Mouse (Mus musculus) small intestine, adult 10 weeks (tissue): ENCODE measurements around the gene Brca2. TPM values are rescaled to one million over a fixed set of nuclear protein-coding genes. Genes with fewer than 3 reads are reported as not detected.

Experiments used
- polyA plus RNA-seq: library from polyadenylated mRNA; stranded (reverse); fragments of 350-450 nt; fragmentation: Illumina TruSeq; extraction: RNeasy Lipid Tissue Mini Kit (QIAGEN cat#74804); gene quantifications from one replicate; pipeline ENCODE4 v1.2.3, GENCODE M21; 2014; ENCODE audit warnings: low replicate concordance

Gene Brca2
- polyA plus RNA-seq = 2.8 TPM

DNA sequence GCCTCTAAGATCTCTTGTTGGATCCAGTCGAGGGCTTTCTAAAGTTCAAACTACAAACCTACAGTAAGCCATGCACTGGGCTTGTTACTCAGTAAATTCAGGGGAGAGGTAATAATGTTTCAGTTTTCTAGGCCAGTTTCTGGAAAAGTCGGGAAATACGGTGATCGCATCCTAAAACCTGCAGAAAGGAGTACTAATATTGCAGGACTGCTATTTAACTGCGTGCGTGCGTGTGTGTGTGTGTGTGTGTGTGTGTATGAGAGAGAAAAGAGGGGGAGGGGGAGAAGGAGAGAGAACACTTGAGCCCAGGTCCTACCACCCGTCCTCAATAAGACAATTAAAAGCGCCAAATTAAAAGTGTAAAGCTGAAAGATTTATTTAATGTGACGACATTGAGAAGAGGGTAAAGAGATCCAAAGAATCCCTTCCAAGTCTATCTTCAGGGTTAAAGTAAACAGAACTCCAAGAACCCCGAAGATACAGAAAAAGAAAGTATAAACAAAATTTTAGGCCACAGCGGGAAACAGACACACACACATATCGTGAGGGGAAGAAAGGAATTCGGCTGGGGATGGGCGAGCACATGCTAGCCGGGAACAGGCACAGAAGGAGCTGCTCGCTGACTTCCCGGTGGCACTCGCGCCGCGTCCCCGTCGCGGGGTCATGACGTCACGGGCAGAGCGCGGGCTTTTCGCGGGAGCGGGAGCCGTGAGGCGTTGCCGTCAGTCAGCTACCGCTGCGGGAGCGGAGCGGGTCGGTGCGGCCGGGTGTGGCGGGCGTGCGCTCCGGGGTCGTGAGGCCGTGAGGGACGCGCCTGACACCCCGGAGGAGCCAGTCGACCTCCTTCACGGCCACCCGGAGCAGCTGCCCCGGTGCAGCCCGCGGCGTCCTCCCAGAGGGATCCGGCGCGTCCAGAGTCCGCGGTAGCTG lies at the start of gene Brca2:
Brca2 (plus strand) TSS at position 694 of the 930 bp plus-strand sequence.

DNA sequence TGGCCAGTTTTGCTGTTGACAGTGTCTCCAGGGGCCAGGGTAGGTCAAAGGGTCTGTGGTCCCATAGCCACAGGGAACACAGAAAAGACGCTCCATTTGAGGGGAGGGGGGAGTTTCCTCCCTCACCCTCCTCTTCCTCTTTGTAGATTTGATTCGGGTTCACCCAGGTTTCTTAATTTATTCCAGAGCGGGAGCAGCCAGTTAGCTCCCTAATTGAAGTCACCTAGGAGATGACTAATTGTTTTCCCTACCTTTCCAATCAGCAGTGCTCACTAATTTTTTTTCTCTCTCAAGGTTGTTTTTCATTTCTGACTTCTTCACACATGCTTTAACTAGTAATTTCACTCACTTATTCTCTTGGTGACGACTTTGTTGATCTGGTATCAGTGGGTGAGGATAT lies 4.4 kb upstream of the Brca2 start, which contains the start of gene Zar1l:
Zar1l (minus strand) TSS at position 101 of the 400 bp plus-strand sequence.

DNA sequence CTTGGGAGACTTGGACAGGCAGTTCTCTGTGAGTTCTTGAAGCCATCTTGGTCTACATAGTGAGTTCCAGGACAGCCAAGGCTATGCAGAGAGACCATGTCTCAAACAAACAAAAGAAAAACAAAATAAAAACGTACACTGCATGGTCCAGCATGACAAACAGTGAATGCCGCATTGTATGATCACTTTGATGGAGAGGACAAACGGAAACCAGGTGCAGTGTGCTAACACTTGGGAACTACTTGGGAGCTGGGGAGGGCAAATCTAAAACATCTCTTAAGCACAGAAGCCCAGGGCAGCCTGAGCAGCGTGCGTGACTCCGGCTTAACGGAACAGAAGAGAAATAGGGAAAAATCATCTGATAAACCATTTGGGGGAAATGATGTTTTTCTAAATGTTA lies 74.7 kb downstream of the Brca2 start, which contains the start of gene N4bp2l1:
N4bp2l1 (minus strand) TSS at position 101 of the 400 bp plus-strand sequence.

Other genes starting within 250 kb of the Brca2 start
- gene Zar1l, start 4.5 kb upstream of the Brca2 start, polyA plus RNA-seq = not detected
- 39.1 TPM for gene N4bp2l1, start 74.6 kb downstream of the Brca2 start, polyA plus RNA-seq
- gene N4bp2l2, start 143.6 kb downstream of the Brca2 start, polyA plus RNA-seq = 99.0 TPM
- 29.0 TPM for gene Pds5b, start 151.1 kb downstream of the Brca2 start, polyA plus RNA-seq